Mouse (Mus musculus) T-helper 17 cell (primary cell): ENCODE measurements around the gene Aurka.

ENCODE experiments used
- in situ Hi-C, 2 experiments: fragments of 300-600 bp; cut with MboI, MseI; formaldehyde crosslinking; loops; 1 replicate in 1 of 2; 2 replicates in 1 of 2; pipeline ENCODE4 v1.15.1; 2025; ENCODE audit warnings: high pct_unique_total_duplicates in 2 of 2

The Aurka gene

DNA sequence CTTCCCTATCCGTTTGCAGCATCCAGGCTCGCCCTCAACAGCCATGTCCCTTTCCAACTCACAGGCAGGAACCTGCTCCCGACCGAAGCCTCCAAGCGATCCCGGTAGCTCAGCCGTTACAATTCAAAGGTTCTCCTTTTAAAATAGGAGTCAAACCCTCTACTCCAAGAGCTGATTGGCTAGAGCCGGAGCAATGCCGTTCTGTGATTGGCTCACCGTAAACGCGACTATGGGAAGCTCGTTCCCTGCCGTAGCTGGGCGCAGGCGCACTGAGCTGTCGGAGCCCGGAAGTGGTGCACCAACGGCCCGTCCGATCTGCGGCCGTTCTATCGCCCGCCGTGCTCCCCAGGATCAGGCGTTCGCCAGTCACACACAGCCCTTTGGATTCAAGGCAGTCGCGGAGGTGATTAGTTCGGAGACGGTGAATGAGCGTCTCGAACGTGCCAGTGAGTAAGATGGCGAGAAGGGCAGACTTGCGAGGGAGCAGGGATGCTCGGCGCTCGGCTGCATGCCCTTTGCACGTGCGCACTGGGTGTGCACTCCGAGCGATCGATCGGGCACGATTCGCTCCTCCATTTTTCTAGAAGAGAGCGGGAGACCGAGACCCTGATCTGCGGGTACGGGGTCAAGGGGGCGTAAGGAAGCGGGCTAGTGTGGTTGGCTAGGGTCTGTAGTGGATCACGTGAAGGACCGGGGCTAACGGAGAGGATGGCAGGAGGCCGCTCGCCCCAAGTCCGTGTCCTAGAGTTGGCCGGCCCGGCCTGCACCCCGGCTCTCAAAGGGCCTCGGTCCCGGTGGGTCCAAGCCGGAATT, at the start of gene Aurka, which contains the start of gene Cstf1:
Gene Aurka (minus strand): TSS at position 125 of the 813 bp plus-strand sequence.
Gene Cstf1 (plus strand): TSS at position 271 of the 813 bp plus-strand sequence.
- in situ Hi-C loops, result no loop called here

DNA sequence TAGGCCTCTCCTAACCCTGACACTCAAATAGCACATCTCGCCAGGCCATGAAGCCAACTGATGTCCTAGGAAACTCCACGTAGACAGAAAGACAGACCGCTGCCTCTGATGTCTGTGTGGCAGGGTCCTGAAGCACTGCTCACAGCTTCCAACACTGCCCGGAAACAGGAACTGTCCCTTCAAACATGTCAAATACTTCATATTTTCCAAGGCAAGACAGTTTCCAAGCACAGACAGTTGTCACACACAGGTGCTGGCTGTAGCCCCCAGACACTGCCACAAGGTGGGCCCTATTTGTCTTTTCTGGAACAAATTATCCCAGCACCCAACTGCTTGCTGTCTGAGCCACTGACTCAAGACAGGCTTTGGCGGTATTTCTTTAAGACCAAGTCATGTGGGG, 47.9 kb upstream of the Aurka start:
- in situ Hi-C loops, result no loop called here

DNA sequence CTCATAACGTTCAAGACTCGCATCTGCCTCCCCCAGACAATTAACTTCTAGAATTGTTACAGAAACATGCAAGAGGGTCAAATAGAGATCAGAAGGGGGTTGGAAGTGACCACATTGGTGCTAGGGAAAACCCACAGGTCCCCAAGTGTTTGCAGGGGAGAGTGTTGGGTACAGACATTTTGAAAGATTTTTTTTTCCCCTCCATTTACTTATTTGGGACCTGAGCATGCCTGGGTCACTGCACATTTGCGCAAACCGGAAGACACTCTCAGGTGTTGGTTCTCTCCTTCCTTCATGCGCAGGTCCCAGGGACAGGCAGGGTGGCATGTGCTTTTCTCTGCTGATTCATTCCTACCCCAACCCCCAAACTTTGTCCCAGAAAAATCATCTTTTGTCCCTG, 46.5 kb upstream of the Aurka start:
- in situ Hi-C loops, result no loop called here

DNA sequence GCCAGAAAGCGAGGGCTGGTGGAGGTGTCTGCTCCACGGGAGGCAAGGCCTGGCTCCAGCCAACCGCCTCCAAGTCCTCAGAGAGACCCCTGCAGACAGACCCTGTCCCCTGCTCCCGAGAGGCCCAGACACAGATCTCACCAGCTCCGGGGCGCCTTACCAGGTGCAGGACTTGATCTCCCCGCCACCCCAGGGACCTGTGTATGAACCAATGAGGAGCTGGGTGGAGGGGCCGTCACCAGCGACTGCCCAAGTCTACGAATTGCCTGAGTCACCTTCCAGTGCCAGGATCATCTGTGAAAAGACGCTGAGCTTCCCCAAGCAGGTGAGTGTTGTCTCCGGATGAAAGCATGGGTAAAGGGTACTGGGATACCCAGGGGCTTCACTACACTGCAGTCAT, 45.9 kb upstream of the Aurka start:
- in situ Hi-C loops, result no loop called here

DNA sequence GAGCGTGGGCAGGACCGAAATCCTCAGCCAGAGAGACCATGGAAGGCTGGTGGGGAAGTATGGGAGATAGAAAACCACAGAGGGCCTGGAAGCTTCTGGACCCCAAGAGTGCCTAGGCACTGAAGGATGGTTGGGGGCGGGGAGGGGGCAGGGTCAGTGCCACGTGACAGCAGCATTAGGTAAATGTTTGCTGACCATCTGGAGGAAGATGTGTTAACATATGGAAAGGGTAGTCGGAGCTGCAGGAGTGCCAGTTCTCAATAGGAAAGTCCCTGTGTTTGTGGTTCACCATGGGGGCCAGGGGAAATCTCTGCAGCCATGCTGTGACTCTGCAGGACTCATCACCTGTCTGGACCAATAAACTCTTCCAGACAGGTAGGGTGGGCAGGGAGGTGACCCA, 43.6 kb upstream of the Aurka start:
- in situ Hi-C loops, result no loop called here

DNA sequence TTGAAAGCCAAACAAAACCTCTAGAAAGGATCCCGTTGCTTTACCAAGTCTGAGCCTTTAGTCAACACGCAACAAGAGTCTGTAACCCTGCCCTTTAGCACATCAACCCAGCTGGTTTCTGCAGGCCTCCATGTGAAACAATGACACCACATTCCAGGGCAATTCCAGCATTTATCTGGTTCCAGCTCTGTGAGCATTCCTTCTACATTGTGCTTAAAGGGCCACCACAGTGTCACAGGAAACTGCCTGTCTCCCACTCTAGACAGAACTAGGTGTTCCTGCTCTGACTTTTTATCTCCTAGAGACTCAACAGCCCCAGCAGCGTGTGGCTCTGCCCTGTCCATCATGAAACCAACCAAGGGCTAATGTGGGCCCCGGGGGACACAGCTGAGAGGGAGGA, 42.9 kb upstream of the Aurka start:
- in situ Hi-C loops, result no loop called here

DNA sequence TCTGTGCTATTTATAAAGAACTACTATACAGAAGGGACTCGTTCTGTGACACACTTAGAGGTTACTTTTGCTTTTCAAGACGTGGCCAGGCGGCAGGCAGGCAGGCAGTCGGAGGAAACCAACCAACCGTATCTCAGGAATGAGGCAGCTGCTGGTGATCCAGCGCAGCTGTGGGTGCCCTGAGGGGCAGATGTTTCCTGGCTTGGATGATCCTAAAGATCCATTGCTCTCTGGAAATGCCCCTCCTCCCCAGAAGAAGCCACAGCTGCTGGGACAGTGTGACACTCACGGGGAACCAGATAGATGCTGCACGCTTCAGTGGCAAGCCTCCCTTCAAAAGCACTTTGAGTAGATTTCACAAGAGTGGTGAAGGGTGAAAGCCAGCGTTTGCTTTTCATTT, 42.1 kb upstream of the Aurka start:
- in situ Hi-C loops, result no loop called here

DNA sequence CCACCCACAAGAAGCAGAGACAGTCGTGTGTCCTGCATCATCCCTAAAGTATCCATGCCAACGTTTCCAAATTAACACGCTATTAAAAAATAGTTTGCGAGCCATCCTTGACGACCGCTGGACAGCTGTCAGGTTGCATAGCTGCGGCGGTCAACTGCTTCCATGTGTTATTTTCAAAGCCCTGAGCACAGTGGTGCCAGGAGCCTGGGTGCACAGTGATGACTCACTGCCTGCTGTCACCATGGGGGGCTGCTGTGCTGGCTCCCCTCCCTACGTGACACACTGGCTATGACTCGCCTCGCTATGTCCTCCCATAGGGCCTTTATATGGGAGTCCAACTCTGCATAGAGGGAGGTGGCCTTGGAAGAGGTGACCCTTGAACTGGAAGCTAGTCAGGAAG, 40.8 kb upstream of the Aurka start:
- in situ Hi-C loops, result no loop called here

DNA sequence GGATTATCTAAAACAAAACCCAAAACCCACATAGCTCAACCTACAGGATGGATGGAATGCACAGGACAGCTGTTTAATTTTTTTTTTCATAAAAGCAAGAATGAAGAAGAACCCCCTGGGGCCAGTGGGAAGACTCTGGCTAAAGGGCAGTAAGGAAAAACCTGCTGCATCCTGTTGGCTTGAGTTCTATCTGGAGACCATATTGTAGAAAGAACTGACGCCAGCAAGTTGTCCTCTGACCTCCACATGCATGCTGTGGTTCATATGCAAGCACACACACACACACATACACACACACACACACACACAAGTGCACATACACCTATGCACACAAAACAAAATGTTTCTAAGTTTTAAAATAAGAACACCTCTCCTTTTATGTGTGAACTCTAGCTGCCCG, 40.4 kb upstream of the Aurka start:
- in situ Hi-C loops, result no loop called here

DNA sequence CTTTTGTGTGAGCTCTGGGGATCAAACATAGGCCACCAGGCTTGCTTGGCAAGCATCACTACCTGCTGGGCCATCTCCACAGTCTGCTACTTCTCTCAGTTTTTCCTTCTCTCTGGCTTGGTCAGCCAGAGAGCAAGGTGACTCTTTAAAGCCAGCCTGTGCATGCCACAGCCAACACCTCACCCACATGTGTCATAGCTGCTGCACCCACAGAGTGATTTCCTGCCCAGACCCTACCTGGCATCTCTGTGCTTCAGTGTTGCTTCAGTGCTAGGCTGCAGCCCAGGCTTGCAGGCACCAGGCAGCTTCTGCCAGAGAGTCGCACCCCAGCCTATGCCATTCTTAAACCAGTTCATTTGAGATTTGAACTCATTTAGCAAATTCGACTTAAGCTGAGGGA, 37.2 kb upstream of the Aurka start:
- in situ Hi-C loops, result no loop called here

DNA sequence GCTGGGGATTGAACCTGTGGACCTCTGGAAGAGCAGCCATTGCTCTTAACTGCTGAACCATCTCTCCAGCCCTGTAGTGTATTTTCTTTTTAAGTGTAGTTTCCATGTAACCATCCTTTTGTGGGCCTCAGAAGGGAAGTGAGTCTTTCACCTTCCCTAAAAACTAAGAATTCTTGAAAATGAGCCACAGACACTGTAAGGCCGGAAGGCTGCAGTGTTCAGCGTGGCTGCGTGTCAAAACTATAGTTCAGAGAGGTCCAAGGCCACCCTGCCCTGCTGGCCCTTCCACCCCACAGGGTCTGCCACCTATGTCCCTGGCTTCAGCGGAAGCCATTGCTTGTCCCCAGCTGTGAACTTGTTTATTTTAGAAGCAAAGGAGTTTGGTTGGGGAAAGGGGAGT, 35.8 kb upstream of the Aurka start:
- in situ Hi-C loops, result no loop called here

DNA sequence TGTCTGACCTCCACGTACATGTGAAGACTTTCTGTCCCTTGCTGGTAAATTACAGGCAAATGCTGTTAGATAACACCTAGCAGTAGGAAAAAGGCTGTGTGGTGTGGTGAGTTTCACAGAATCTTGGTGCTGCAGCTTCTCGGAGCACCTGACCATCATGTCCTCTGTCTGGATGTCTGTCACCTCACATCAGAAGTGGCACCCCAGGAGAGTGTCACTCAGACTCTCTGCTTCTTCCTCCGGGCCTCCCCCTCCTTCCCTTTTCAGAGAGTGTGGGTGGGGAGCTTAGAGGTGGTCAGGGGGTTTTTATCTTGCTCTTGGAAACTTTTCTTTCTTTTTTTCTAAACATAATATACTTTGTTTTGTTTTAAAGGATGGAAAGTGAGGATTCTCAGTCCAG, 34.7 kb upstream of the Aurka start:
- in situ Hi-C loops, result no loop called here

DNA sequence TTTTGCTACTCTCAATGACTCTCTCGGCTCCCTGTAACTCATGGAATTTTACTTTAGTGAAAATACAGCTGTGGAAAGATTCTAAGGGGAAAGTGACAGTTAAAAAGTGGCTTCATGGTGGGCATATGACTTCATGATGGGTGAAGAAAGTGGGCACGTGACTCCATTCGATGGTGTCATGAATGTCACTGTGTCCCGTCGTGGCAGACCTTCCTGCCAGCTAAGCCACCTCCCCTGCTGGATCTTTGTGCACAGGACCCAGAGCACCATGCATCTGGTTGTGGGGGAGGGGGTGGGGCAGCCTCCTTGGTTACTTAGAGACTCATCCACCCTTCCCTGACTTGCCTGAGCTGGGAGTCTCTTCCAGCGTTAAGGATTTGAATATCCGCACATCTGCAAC, 33.9 kb upstream of the Aurka start:
- in situ Hi-C loops, result loop anchor here in 1 of 2 experiments (5.0 kb wide), 1 partner anchor 33 kb away; no protein-coding TSS in a partner anchor

DNA sequence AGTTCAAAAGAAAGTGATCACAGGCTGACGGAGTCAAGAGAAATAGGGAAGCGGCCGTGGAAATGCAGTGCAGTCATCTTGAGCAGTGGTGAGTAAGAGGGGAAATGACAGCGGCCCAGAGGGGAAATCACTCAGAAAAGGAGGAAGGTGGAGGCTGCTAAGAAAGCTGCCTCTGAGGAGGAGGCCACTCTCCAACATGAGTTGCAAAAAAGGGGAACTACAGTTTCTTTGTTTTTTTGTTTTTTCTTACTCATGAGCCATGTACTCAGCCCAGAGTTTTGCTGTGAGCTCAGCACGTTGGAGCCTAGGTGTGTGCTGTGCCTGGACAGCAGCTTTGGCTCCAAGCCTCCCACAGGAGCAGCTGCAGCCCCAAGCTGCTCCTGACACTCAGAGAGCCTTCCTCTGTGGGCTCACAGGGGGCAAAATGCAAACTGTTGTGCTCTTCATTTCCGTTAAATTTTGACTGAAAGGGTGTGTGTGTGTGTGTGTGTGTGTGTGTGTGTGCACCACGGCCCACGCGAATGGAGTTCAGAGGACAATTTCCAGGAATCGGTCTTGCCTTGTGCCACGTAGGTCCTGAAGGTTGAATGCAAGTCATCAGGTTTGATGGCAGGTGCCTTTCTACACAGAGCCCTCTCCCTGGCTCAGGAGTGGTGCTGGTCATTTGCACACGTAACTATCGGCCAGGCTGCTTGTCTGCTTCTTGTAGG, 30.9 kb upstream of the Aurka start:
- in situ Hi-C loops, result loop anchor here in 1 of 2 experiments (5.0 kb wide), 1 partner anchor 36 kb away; no protein-coding TSS in a partner anchor

DNA sequence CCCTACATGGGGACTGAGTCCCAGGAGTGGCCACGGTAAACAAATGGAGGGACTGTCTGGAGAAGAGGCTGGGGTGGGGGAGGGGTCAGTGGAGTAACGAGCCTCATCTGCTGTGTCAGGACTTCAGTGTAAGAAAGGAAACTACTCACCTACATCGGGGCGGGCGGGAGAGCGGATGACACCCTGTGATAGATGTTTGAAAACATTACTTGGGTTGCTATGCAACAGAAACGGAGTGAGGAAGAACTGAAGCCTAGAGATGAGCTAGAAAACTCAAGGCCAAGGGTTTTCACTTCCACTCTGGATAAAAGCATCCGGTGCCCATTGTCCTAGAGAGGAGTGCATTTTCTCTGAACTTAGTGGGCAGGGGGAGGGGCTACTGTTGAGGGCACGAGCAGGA, 29.6 kb upstream of the Aurka start:
- in situ Hi-C loops, result loop anchor here (5.0 to 25.0 kb wide), 3 partner anchors 37 to 612 kb away; partner anchors contain the start of genes Rae1 (in 1 of the 2), Rbm38 (in 1 of the 2) and Spo11 (in 1 of the 2)

DNA sequence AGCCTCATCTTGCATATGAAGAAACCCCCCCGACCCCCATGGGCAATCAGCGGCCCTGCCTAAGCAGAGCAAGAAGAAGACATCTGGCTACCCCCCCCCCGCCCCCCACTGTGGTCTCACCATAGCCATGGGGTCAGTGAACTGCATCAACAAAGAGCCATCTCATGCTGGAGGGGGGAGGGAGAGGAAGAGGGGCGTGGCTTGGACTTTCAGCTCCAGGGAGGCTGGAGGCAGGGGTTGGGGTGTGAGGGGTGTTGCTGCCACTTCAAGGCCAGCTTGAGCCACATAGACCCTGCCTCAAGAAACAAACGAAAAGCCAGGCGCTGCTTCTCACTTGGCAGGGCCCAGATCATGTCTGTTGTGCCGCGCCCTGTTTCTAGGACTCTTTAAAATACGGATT, 25.6 kb upstream of the Aurka start:
- in situ Hi-C loops, result loop anchor here (5.0 to 25.0 kb wide), 2 partner anchors 581 to 616 kb away; partner anchors contain the start of genes Rae1 (in 1 of the 2), Rbm38 (in 1 of the 2) and Spo11 (in 1 of the 2)

DNA sequence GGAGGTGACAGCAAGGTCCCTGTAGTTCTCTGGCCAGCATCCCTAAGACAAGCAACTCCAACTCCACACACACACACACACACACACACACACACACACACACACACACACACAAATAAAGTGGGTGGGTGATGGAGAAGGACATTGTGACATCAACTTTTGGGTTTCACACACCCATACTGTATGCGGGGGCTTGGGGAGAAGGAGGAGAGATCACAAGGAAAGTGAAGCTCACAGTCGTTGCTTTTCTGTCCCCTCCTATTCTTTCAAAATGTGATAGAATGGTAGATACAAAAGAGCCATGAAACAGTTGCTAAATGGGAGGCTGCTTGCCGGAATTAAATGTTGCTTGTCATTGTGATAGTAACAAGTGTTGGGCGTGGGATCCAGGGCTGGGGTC, 24.3 kb upstream of the Aurka start:
- in situ Hi-C loops, result loop anchor here (5.0 to 25.0 kb wide), 2 partner anchors 583 to 618 kb away; partner anchors contain the start of genes Rae1 (in 1 of the 2), Rbm38 (in 1 of the 2) and Spo11 (in 1 of the 2)

DNA sequence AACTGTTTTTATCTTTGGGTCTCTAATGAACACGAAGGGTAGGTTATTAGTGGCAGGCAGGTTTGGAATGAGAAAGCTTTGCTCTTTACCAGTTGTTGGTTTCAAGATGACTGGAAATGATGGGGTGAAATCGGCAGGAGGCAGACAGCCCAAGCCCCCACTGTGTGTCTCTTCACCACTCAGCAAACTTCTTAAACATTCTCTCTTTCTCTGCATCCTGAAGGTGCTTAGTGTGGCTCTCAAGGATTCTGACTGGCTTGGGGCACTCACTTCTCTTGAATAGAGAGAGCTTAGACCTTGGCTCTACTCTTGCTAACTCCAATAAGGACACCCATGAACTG, 23.7 kb upstream of the Aurka start:
- in situ Hi-C loops, result loop anchor here in 1 of 2 experiments (25.0 kb wide), 1 partner anchor 618 kb away; the partner anchor contains the start of genes Rae1 and Rbm38

DNA sequence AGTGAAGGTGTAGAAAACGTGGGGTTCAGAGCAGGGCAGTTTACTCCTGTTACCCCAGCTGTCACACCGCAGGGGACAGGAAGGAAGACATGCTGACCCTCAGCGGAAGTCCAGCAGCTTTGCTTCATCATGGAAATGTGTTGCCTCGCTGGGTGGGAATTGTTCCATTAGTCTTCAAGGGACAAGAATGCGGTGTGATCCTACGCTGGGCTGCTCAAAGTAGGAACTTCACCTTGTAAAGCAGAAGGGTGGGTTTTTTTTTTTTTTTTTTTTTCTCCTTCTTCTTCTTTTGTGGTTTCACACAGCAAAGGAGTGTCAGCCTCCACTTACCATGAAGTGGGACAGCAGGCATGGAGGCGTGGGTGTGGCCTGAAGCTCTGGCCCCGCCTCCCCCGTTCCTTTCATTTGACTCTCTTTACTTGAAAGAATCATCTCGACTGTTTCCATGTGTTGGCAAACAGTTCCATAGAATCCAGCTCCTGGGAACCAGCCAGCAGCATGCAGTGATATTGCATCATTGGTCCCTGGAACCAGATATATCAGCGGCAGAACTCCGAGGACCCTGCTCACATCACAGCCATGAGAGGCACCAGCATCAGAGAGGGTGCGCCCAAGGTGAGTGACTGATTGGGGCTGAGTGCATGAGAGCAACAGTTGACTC, 23.2 kb upstream of the Aurka start, which contains the start of gene Cass4:
Gene Cass4 (plus strand): TSS at position 404 of the 661 bp plus-strand sequence.
- in situ Hi-C loops, result loop anchor here in 1 of 2 experiments (25.0 kb wide), 1 partner anchor 619 kb away; the partner anchor contains the start of genes Rae1 and Rbm38

DNA sequence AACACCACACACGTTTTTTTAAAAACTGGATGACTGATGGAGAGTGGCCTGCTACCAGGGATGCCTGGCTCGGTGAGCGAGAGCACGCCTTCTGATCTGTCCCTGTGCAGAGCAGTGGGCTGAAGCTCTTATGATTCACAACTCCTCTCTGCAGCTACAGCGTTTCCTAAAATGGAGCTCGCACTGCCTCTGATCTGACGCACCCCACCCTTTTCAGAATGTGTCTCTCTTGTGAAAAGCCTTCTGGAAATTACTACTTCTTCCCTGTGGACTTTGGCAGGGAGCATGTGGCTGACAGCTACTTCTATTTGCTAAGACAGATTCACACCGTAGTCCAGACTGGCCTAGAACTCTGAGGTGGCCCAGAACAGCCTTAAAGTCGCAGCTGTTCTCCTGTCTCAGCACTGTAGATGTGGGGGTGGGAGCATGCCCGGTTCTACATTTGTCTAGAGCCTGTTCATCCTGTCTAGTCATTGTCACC, 21.7 kb upstream of the Aurka start:
- in situ Hi-C loops, result loop anchor here in 1 of 2 experiments (25.0 kb wide), 1 partner anchor 620 kb away; the partner anchor contains the start of genes Rae1 and Rbm38

DNA sequence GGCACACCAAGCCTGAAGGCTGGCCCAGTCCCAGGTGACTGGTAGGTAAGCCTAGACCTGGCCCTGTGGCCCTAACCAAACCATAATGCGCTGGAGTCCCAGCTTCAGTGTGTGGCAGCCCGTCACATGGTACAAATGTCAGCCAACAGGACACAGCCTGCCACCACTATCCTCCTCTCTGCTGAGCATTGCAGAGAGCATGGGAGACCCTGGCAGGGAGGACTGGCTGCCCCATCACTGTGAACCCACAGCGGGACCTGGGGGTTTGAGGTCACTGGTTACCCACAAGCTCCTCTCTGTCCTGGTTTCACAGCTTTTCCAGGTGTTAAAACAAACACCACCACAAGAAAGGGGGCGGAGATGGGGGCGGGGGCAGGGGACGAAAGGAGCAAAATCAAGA, 20.0 kb upstream of the Aurka start:
- in situ Hi-C loops, result loop anchor here in 1 of 2 experiments (25.0 kb wide), 1 partner anchor 622 kb away; the partner anchor contains the start of genes Rae1 and Rbm38
